ENCODE assay signal across 13 mouse cellular contexts in the genomic region with DNA sequence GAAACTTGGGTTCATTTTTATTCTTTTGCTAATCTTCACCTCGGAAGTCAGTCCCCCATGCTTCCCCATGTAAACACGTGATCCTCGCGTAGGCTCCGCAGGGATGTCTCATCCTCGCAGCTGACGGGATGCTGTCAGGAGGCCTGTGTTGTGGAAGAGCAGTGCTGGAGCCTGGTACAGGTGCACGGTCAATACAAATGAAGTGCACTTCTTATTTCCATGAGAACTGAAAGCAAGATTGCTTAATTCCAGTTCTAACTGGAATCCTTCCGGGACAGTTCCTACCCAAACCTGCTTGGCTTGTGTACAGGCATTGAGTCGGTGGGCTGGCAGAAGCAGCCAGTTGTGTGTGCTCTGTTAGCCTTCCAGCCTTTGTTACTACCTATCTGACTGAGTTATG.
DNase-seq lines count a peak whose midpoint lies in the region; TF ChIP-seq lines count a peak whose summit lies in the region.
"Had no signal": no experiment of that assay in that cellular context is flagged by ENCODE, and none has a peak within 500 bp of the region (broad histone marks: within the 10 kb centered on the region; RNA-seq: fewer than 3 reads in every experiment).

No protein-coding gene starts in this region.

- no peak overlapping the region for H3K27ac ChIP-seq in gastrocnemius, adult 2 months

- no peak for TF ChIP-seq CTCF in gastrocnemius, adult 2 months (IDR thresholded peaks at IDR 0.05)

- no peak overlapping the region for H3K4me3 ChIP-seq in gastrocnemius, adult 2 months

- intact Hi-C loops in gastrocnemius, adult 2 months (cut with DNase I) = no loop called here

- DNase-seq in ES-CJ7 (ENCODE audit: low read depth, low spot score) = peak; percentile 49
- DNase-seq in R1 (ENCODE audit: low read depth, low spot score) = peak; percentile 56
- DNase-seq in ZHBTc4 (ENCODE audit: low read depth, low spot score) = peak; percentile 68
- DNase-seq in gastrocnemius, adult 2 months = no peak
- no peak for DNase-seq in retina, embryonic 14.5 days (ENCODE audit: low spot score)
- no peak for DNase-seq in layer of hippocampus, adult 8-10 months (ENCODE audit: low spot score in 2 of 2)
- DNase-seq: adrenal gland, adult 2 months; adrenal gland, adult 8-10 months; adrenal gland, postnatal 10 days; adrenal gland, postnatal 14 days; adrenal gland, postnatal 25 days; adrenal gland, postnatal 36 days; B cell, adult 2 months had no signal

Comparison
In these comparisons a context has a peak if more than half of its experiments do, and no peak if none do; other contexts are left out.
1. DNase-seq: peak in ES-CJ7 (single experiment), R1 (single experiment) and ZHBTc4 (single experiment); none in gastrocnemius, adult 2 months (single experiment), retina, embryonic 14.5 days (single experiment) and layer of hippocampus, adult 8-10 months (0 of 2).